Mouse (Mus musculus) cerebellum, postnatal 10 days (tissue): ENCODE measurements around the gene Cnpy4.
"Not testable (repeated sequence)": the region's sequence is repeated elsewhere in the genome, so short reads cannot be mapped to it uniquely, and the experiment has no call there.

Experiments used
- DNase-seq, 2 experiments: peaks; one replicate each; pipeline ENCODE4 v3.0.0; 2021; ENCODE audit warnings: mixed read lengths in 2 of 2

The Cnpy4 gene

DNA sequence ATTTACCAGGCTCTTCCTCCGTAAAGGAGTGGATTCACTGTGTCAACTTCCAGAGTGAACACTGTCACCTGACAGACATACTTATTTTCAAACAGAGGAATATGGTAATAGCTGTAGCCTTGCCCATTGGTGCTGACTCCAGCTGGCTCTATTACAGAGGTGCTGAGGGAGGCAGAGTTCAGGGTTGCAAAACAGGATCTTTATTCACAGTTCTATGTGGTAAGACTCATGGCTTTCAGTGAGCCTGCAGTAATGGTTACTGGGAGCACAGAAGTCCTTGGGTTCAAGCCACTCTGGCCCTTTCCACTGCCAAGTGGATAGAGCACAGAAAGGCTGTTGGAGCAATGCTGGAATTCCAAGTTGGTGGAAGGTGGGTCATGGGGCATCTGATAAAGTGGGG, 20.0 kb downstream of the Cnpy4 start:
- DNase-seq = no peak

GRCm38 (mm10) chr5:138207873-138208272, 20.6 kb downstream of the Cnpy4 start:
- no peak for DNase-seq

GRCm38 (mm10) chr5:138216632-138217031, 29.3 kb downstream of the Cnpy4 start:
- DNase-seq = not testable (repeated sequence)

DNA sequence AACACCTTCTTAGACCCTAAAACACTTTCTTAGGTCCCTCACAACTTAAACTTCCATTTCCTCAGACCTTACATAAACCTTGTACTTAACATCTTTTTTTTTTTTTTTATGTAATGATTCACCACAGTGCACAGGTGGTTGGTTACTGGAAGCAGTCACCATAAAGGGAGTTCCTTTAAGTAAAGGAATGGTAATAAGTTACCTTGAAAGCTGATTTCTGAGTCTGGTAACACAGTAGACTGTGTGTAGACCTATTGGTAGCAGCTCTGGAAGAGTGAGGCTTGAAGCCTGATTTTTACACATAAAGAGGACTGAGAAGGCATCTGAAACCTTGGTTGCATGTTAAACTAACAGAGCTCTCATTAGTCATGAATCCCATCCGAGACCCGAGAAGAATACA, 32.6 kb downstream of the Cnpy4 start:
- no peak for DNase-seq

GRCm38 (mm10) chr5:138222111-138222510, 34.8 kb downstream of the Cnpy4 start:
- peak; percentile 91 to 94 for DNase-seq

DNA sequence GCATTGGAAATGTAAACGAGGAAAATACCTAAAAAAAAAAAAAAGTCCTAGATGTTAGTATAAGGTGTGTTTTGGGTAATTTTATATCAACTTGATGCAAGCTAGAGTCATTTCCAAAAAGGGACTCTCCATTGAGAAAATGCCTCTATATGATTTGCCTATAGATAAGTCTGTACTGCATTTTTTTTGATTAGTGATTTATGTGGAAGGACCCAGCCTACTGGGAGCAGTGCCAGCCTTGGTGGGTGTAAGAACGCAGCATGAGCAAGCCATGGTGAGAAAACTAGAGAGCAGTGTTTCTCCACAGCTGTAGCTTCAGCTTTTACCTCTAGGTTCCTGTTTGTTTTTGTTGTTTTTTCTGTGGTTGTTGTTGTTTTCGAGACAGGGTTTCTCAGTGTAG, 36.0 kb downstream of the Cnpy4 start:
- peak in 1 of 2 experiments; percentile 22 for DNase-seq

GRCm38 (mm10) chr5:138225700-138226099, 38.4 kb downstream of the Cnpy4 start, which contains the start of gene Nxpe5:
Gene Nxpe5 (plus strand): TSS chr5:138225898.
- no peak for DNase-seq

GRCm38 (mm10) chr5:138226491-138226890, 39.2 kb downstream of the Cnpy4 start:
- no peak for DNase-seq

DNA sequence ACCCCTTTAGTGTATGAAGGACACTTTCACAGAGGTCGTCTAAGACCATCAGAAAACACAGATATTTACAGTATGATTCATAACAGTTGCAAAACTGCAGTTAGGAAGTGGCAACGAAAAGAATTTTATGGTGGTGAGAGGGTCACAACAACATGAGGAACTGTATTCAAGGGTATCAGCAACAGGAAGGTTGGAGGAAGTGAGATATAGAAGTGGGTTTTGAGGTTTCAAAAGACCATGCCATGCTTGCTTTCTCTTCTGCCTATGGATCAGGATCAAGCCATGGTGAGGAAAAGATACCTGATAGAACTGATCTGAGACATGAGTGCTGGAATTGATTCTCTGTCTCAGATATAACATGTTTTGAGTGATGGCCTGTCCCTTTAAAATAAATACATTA, 40.1 kb downstream of the Cnpy4 start:
- DNase-seq = no peak

- DNase-seq = peak; percentile 58 to 61
These were observed 40.7 kb downstream of the Cnpy4 start for GRCm38 (mm10) chr5:138228026-138228425.

- DNase-seq = no peak
These were observed 42.2 kb downstream of the Cnpy4 start for GRCm38 (mm10) chr5:138229511-138229910.

DNA sequence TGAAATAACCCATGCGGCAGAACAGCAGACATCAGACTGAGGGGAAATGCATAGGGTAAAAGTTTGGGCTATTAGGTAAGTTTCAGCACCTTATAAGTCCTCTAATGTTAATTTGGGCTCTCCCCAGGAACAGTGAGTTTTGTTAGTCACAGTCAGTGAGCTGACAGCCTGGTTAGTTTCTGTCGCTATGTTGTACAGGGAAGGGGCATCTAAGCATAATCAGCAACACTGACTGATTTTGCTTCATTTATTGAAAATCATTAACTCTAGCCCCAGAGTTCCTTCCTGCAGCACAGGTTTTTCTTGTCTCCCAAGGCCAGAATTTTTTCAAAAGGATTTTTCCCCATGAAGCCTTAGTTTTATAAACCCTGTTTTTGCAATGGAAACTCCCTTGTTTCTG, 46.5 kb downstream of the Cnpy4 start:
- no peak for DNase-seq

DNA sequence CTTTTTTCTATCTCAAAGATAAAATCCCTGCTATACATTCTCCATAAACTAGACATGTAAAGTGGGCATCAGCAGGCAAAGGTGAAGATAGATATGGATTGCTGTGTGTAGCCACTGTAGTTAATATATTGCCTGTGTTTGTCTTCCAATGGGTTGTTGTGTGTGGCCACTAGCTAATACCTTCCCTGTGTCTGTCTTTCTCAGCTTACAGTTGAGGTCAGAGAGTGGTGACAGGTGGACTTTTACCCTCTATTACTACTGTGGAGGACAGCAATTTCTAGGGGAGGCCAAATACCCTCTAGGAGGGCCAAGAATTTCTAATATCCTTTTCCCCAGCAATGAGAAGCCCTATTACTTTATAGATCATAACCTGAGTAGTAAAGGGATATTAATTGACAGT, 46.9 kb downstream of the Cnpy4 start:
- DNase-seq = no peak

- no peak for DNase-seq
These were observed 54.2 kb downstream of the Cnpy4 start for GRCm38 (mm10) chr5:138241511-138241910.
